Mouse (Mus musculus) hindbrain, embryonic 15.5 days (tissue): ENCODE measurements around the gene Olfr715b. TPM values are rescaled to one million over a fixed set of nuclear protein-coding genes. Genes with fewer than 3 reads are reported as not detected.
"Not testable (repeated sequence)": the region's sequence is repeated elsewhere in the genome, so short reads cannot be mapped to it uniquely, and the experiment has no call there.

Experiments
- ATAC-seq: fragments of 200-750 bp; cut with Nextera tagmentation; 2 replicates; pipeline ENCODE4 v1.8.0; 2017; ENCODE audit warnings: low read depth, moderate number of reproducible peaks, moderate TSS enrichment; ENCODE audit not compliant: low FRiP score
- H3K27ac ChIP-seq: fragments of 300-500 bp; sonication (generic); replicated peaks from 2 replicates; pipeline ENCODE4 v1.5.1; 2015; ENCODE audit warnings: mild to moderate bottlenecking, inconsistent platforms
- H3K27me3 ChIP-seq: fragments of 300-500 bp; sonication (generic); 2 replicates; pipeline ENCODE4 v1.6.1; 2015; ENCODE audit warnings: control low read depth, inconsistent platforms
- H3K36me3 ChIP-seq: fragments of 300-500 bp; sonication (generic); 2 replicates; pipeline ENCODE4 v1.6.1; 2015; ENCODE audit warnings: control low read depth, inconsistent platforms
- H3K4me1 ChIP-seq: fragments of 300-500 bp; sonication (generic); replicated peaks from 2 replicates; pipeline ENCODE4 v1.6.1; 2015; ENCODE audit warnings: control low read depth, inconsistent platforms
- H3K4me2 ChIP-seq: fragments of 300-500 bp; sonication (generic); 2 replicates; pipeline ENCODE4 v1.6.1; 2015; ENCODE audit warnings: moderate library complexity, mild to moderate bottlenecking, inconsistent platforms
- H3K4me3 ChIP-seq: fragments of 300-500 bp; sonication (generic); 2 replicates; pipeline ENCODE4 v1.5.1; 2015; ENCODE audit warnings: mild to moderate bottlenecking, inconsistent platforms
- H3K9ac ChIP-seq: fragments of 300-500 bp; sonication (generic); 2 replicates; pipeline ENCODE4 v1.6.1; 2015; ENCODE audit warnings: inconsistent platforms
- H3K9me3 ChIP-seq: fragments of 300-500 bp; sonication (generic); 2 replicates; pipeline ENCODE4 v1.6.1; 2016; ENCODE audit warnings: control low read depth, inconsistent platforms
- WGBS: fragments of 180-500 bp; shearing (Covaris S2); methylation state at CpG from one replicate; pipeline ENCODE4 v1.1.7; 2015; 5-methylcytosine and 5-hydroxymethylcytosine counted together
- polyA plus RNA-seq: library from polyadenylated mRNA; unstranded; fragments of >200 nt; fragmentation: Nextera tagmentation; extraction: Ambion mirVana; gene quantifications from 2 replicates; pipeline ENCODE4 v1.2.1, GENCODE M21; 2015

The Olfr715b gene
- not detected in 2 replicates for polyA plus RNA-seq

- not testable (repeated sequence) for H3K4me3 ChIP-seq, H3K27ac ChIP-seq, H3K27me3 ChIP-seq, H3K36me3 ChIP-seq, H3K4me1 ChIP-seq, ATAC-seq, H3K4me2 ChIP-seq, H3K9me3 ChIP-seq, H3K9ac ChIP-seq
- WGBS = 89% methylated on average over 2 of the region's 2 CpGs
Measured at GRCm38 (mm10) chr7:107110269-107110668, at the start of gene Olfr715b. Gene Olfr715b (minus strand): TSS chr7:107110369.

- H3K27ac ChIP-seq, H3K4me1 ChIP-seq, H3K27me3 ChIP-seq, H3K9me3 ChIP-seq, H3K4me3 ChIP-seq, H3K9ac ChIP-seq, H3K4me2 ChIP-seq, H3K36me3 ChIP-seq, ATAC-seq: not testable (repeated sequence)
- WGBS = 70% methylated on average over 2 of the region's 2 CpGs
Measured at GRCm38 (mm10) chr7:107138027-107138426, 27.9 kb upstream of the Olfr715b start, which contains the start of gene Olfr716. Gene Olfr716 (plus strand): TSS chr7:107138327.

- H3K9ac ChIP-seq, H3K27ac ChIP-seq, H3K36me3 ChIP-seq, H3K4me2 ChIP-seq, H3K27me3 ChIP-seq, H3K4me1 ChIP-seq, ATAC-seq, H3K4me3 ChIP-seq, H3K9me3 ChIP-seq: not testable (repeated sequence)
- WGBS = 98% methylated on average over 3 of the region's 3 CpGs
Measured at GRCm38 (mm10) chr7:107130983-107131382, 20.8 kb upstream of the Olfr715b start, which contains the start of gene Olfr715. Gene Olfr715 (minus strand): TSS chr7:107131083.

- Histone ChIP-seq H3K4me1 (no peaks in the 10 kb centered on the region), H3K36me3 (no peaks in the 10 kb centered on the region)
- 70% methylated on average over 1 of the region's 1 CpGs for WGBS
Measured at GRCm38 (mm10) chr7:107092920-107093319, 17.2 kb downstream of the Olfr715b start, which contains the start of gene Olfr17. Gene Olfr17 (plus strand): TSS chr7:107093220.

GRCm38 (mm10) chr7:107070681-107071080 is 39.5 kb downstream of the Olfr715b start, which contains the start of gene Olfr714:
Gene Olfr714 (plus strand): TSS chr7:107070981.
- Histone ChIP-seq H3K9ac (no peak within 1 kb of the TSS), H3K36me3 (no peaks in the 10 kb centered on the region), H3K4me1 (no peaks in the 10 kb centered on the region), H3K9me3 (no peaks in the 10 kb centered on the region), H3K27ac (no peak within 1 kb of the TSS), H3K4me3 (no peak within 1 kb of the TSS), H3K4me2 (no peak within 1 kb of the TSS), H3K27me3 (no peaks in the 10 kb centered on the region)
- ATAC-seq = no peak
- WGBS = 91% methylated on average over 2 of the region's 2 CpGs

More at GRCm38 (mm10) chr7:107092920-107093319, 17.2 kb downstream of the Olfr715b start, which contains the start of gene Olfr17:
- no peak within 1 kb of the TSS for H3K27ac ChIP-seq
- no peak within 1 kb of the TSS for H3K4me2 ChIP-seq
- H3K27me3 ChIP-seq = no peaks in the 10 kb centered on the region
- ATAC-seq = no peak
- no peak within 1 kb of the TSS for H3K4me3 ChIP-seq
- H3K9ac ChIP-seq = no peak within 1 kb of the TSS
- no peaks in the 10 kb centered on the region for H3K9me3 ChIP-seq

Other genes with a start within 250 kb of the Olfr715b start
- not detected in 2 replicates for gene Olfr704, start 247.2 kb downstream of the Olfr715b start, polyA plus RNA-seq
- not detected in 2 replicates for gene Olfr705, start 233.5 kb downstream of the Olfr715b start, polyA plus RNA-seq
- not detected in 2 replicates for gene Olfr706, start 222.2 kb downstream of the Olfr715b start, polyA plus RNA-seq
- gene Olfr707, start 209.1 kb downstream of the Olfr715b start, polyA plus RNA-seq = not detected in 2 replicates
- not detected in 2 replicates for gene Olfr1532-ps1, start 202.4 kb downstream of the Olfr715b start, polyA plus RNA-seq
- gene Olfr709-ps1, start 178.2 kb downstream of the Olfr715b start, polyA plus RNA-seq = not detected in 2 replicates
- gene Olfr710, start 162.1 kb downstream of the Olfr715b start, polyA plus RNA-seq = not detected in 2 replicates
- gene Olfr6, start 146.4 kb downstream of the Olfr715b start, polyA plus RNA-seq = not detected in 2 replicates
- gene Olfr711, start 134.9 kb downstream of the Olfr715b start, polyA plus RNA-seq = not detected in 2 replicates
- not detected in 2 replicates for gene Olfr2, start 104.3 kb downstream of the Olfr715b start, polyA plus RNA-seq
- gene Olfr713, start 79.2 kb downstream of the Olfr715b start, polyA plus RNA-seq = not detected in 2 replicates
- not detected in 2 replicates for gene Olfr714, start 39.4 kb downstream of the Olfr715b start, polyA plus RNA-seq
- not detected in 2 replicates for gene Olfr17, start 17.1 kb downstream of the Olfr715b start, polyA plus RNA-seq
- gene Olfr715, start 20.7 kb upstream of the Olfr715b start, polyA plus RNA-seq = not detected in 2 replicates
- gene Olfr716, start 28.0 kb upstream of the Olfr715b start, polyA plus RNA-seq = not detected in 2 replicates
- gene Nlrp14, start 56.6 kb upstream of the Olfr715b start, polyA plus RNA-seq = not detected in 2 replicates
- not detected in 2 replicates for gene Rbmxl2, start 99.1 kb upstream of the Olfr715b start, polyA plus RNA-seq